Mouse (Mus musculus): ENCODE data around the gene Usp39. TPM values are rescaled to one million over a fixed set of nuclear protein-coding genes. Genes with fewer than 3 reads are reported as not detected.

Usp39 gene
- polyA plus RNA-seq, 1 experiment from 2014 or later, result 51.7 TPM

GRCm38 (mm10) chr6:72345633-72346032, 649 bp upstream of the Usp39 start:
- H3K27me3 ChIP-seq, result no peaks in the 10 kb centered on the region
- peaks cover 36% of the 10 kb centered on the region for H3K36me3 ChIP-seq
- 46% methylated on average over 6 of the region's 6 CpGs for WGBS
- peaks cover 40% of the 10 kb centered on the region for H3K4me1 ChIP-seq
- no peak overlapping the region for H3K27ac ChIP-seq
- no peaks in the 10 kb centered on the region for H3K9me3 ChIP-seq
- H3K4me2 ChIP-seq (replicated peaks), result peak overlapping the region; percentile 91
- ATAC-seq (ENCODE audit: low FRiP score, low read depth), result no peak
- peak overlapping the region; percentile 90 for H3K4me3 ChIP-seq
- H3K9ac ChIP-seq, result peak overlapping the region; percentile 92; the same call in 1 of the 2 replicates

GRCm38 (mm10) chr6:72344396-72345073, 449 bp downstream of the Usp39 start:
- peak overlapping the region; percentile 90 for H3K4me3 ChIP-seq
- under 1% methylated on average over 42 of the region's 42 CpGs for WGBS
- H3K36me3 ChIP-seq, result peaks cover 30% of the 10 kb centered on the region
- peak overlapping the region; percentile 92 for H3K9ac ChIP-seq
- H3K27me3 ChIP-seq, result no peaks in the 10 kb centered on the region
- H3K9me3 ChIP-seq, result no peaks in the 10 kb centered on the region
- H3K4me2 ChIP-seq (replicated peaks), result peak overlapping the region; percentile 91
- peak overlapping the region; percentile 44; the same call in 1 of the 2 replicates for H3K27ac ChIP-seq
- peak; percentile 20; the same call in 1 of the 2 replicates for ATAC-seq (ENCODE audit: low FRiP score, low read depth)
- peaks cover 40% of the 10 kb centered on the region for H3K4me1 ChIP-seq

GRCm38 (mm10) chr6:72340481-72340880, 4.5 kb downstream of the Usp39 start:
- no peak overlapping the region; the same call in 1 of the 2 replicates for H3K27ac ChIP-seq
- no peaks in the 10 kb centered on the region for H3K9me3 ChIP-seq
- H3K36me3 ChIP-seq, result peaks cover 59% of the 10 kb centered on the region
- WGBS, result 71% methylated on average over 2 of the region's 2 CpGs
- no peak overlapping the region for H3K4me3 ChIP-seq
- ATAC-seq (ENCODE audit: low FRiP score, low read depth), result no peak
- H3K4me1 ChIP-seq, result peaks cover 14% of the 10 kb centered on the region
- H3K4me2 ChIP-seq (replicated peaks), result no peak overlapping the region
- no peaks in the 10 kb centered on the region for H3K27me3 ChIP-seq
- H3K9ac ChIP-seq, result no peak overlapping the region

GRCm38 (mm10) chr6:72333111-72333510, 11.9 kb downstream of the Usp39 start:
- 85% methylated on average over 5 of the region's 5 CpGs for WGBS
- H3K4me2 ChIP-seq (replicated peaks), result no peak overlapping the region
- peaks cover 96% of the 10 kb centered on the region for H3K36me3 ChIP-seq
- no peak overlapping the region for H3K27ac ChIP-seq
- no peaks in the 10 kb centered on the region for H3K4me1 ChIP-seq
- H3K9me3 ChIP-seq, result no peaks in the 10 kb centered on the region
- H3K4me3 ChIP-seq, result no peak overlapping the region
- no peak overlapping the region for H3K9ac ChIP-seq
- no peak for ATAC-seq (ENCODE audit: low FRiP score, low read depth)
- no peaks in the 10 kb centered on the region for H3K27me3 ChIP-seq

- Histone ChIP-seq H3K4me1 (no peaks in the 10 kb centered on the region), H3K4me2 (replicated peaks) (no peak overlapping the region), H3K27ac (no peak overlapping the region), H3K9ac (no peak overlapping the region), H3K4me3 (no peak overlapping the region), H3K27me3 (no peaks in the 10 kb centered on the region), H3K9me3 (no peaks in the 10 kb centered on the region), H3K36me3 (peaks cover 93% of the 10 kb centered on the region)
- 93% methylated on average over 4 of the region's 4 CpGs for WGBS
- ATAC-seq (ENCODE audit: low FRiP score, low read depth), result no peak
Observed at GRCm38 (mm10) chr6:72330133-72330532, 14.9 kb downstream of the Usp39 start.

- no peaks in the 10 kb centered on the region for H3K9me3 ChIP-seq
- H3K4me2 ChIP-seq (replicated peaks), result no peak overlapping the region
- no peaks in the 10 kb centered on the region for H3K4me1 ChIP-seq
- no peaks in the 10 kb centered on the region for H3K27me3 ChIP-seq
- no peak for ATAC-seq (ENCODE audit: low FRiP score, low read depth)
- H3K9ac ChIP-seq, result no peak overlapping the region
- H3K36me3 ChIP-seq, result peaks cover 95% of the 10 kb centered on the region
- no peak overlapping the region for H3K4me3 ChIP-seq
- 91% methylated on average over 5 of the region's 5 CpGs for WGBS
- no peak overlapping the region for H3K27ac ChIP-seq
Observed at GRCm38 (mm10) chr6:72329019-72329418, 16.0 kb downstream of the Usp39 start.

- Histone ChIP-seq H3K4me1 (no peaks in the 10 kb centered on the region), H3K4me2 (replicated peaks) (no peak overlapping the region), H3K27ac (no peak overlapping the region), H3K4me3 (no peak overlapping the region), H3K27me3 (no peaks in the 10 kb centered on the region), H3K9me3 (no peaks in the 10 kb centered on the region), H3K36me3 (peaks cover 95% of the 10 kb centered on the region), H3K9ac (no peak overlapping the region)
- 67% methylated on average over 6 of the region's 6 CpGs for WGBS
- ATAC-seq (ENCODE audit: low FRiP score, low read depth), result no peak
Observed at GRCm38 (mm10) chr6:72326274-72326673, 18.7 kb downstream of the Usp39 start.

- H3K36me3 ChIP-seq, result peaks cover 97% of the 10 kb centered on the region
- H3K4me2 ChIP-seq (replicated peaks), result no peak overlapping the region
- H3K4me3 ChIP-seq, result no peak overlapping the region
- H3K27me3 ChIP-seq, result no peaks in the 10 kb centered on the region
- H3K27ac ChIP-seq, result no peak overlapping the region
- no peaks in the 10 kb centered on the region for H3K4me1 ChIP-seq
- 89% methylated on average over 6 of the region's 6 CpGs for WGBS
- no peak overlapping the region for H3K9ac ChIP-seq
- ATAC-seq (ENCODE audit: low FRiP score, low read depth), result no peak
- no peaks in the 10 kb centered on the region for H3K9me3 ChIP-seq
Observed at GRCm38 (mm10) chr6:72323786-72324508, 21.0 kb downstream of the Usp39 start.

GRCm38 (mm10) chr6:72322936-72323335, 22.0 kb downstream of the Usp39 start:
- no peak for ATAC-seq (ENCODE audit: low FRiP score, low read depth)
- Histone ChIP-seq H3K9ac (no peak overlapping the region), H3K36me3 (peaks cover 97% of the 10 kb centered on the region), H3K4me3 (no peak overlapping the region), H3K4me2 (replicated peaks) (no peak overlapping the region), H3K27me3 (no peaks in the 10 kb centered on the region), H3K9me3 (no peaks in the 10 kb centered on the region), H3K27ac (no peak overlapping the region), H3K4me1 (no peaks in the 10 kb centered on the region)
- WGBS, result 92% methylated on average over 3 of the region's 3 CpGs

GRCm38 (mm10) chr6:72319019-72319418, 26.0 kb downstream of the Usp39 start:
- Histone ChIP-seq H3K27ac (no peak overlapping the region), H3K4me2 (replicated peaks) (no peak overlapping the region), H3K9me3 (no peaks in the 10 kb centered on the region), H3K4me1 (no peaks in the 10 kb centered on the region), H3K36me3 (peaks cover 79% of the 10 kb centered on the region), H3K27me3 (no peaks in the 10 kb centered on the region), H3K4me3 (no peak overlapping the region), H3K9ac (no peak overlapping the region)
- no peak for ATAC-seq (ENCODE audit: low FRiP score, low read depth)
- 83% methylated on average over 11 of the region's 11 CpGs for WGBS

- Histone ChIP-seq H3K4me1 (no peaks in the 10 kb centered on the region), H3K4me3 (no peak overlapping the region), H3K9ac (no peak overlapping the region), H3K27ac (no peak overlapping the region), H3K36me3 (peaks cover 76% of the 10 kb centered on the region), H3K9me3 (no peaks in the 10 kb centered on the region), H3K4me2 (replicated peaks) (no peak overlapping the region), H3K27me3 (no peaks in the 10 kb centered on the region)
- ATAC-seq (ENCODE audit: low FRiP score, low read depth), result no peak
- WGBS, result 74% methylated on average over 5 of the region's 5 CpGs
Observed at GRCm38 (mm10) chr6:72318440-72318839, 26.5 kb downstream of the Usp39 start.

GRCm38 (mm10) chr6:72316044-72316443, 28.9 kb downstream of the Usp39 start:
- Histone ChIP-seq H3K27ac (no peak overlapping the region), H3K4me2 (replicated peaks) (no peak overlapping the region), H3K9me3 (no peaks in the 10 kb centered on the region), H3K9ac (no peak overlapping the region), H3K27me3 (no peaks in the 10 kb centered on the region), H3K4me3 (no peak overlapping the region), H3K4me1 (no peaks in the 10 kb centered on the region), H3K36me3 (peaks cover 66% of the 10 kb centered on the region)
- no peak for ATAC-seq (ENCODE audit: low FRiP score, low read depth)
- WGBS, result 58% methylated on average over 1 of the region's 1 CpGs
